27 mouse cellular contexts compared by ENCODE assay signal in the genomic region with DNA sequence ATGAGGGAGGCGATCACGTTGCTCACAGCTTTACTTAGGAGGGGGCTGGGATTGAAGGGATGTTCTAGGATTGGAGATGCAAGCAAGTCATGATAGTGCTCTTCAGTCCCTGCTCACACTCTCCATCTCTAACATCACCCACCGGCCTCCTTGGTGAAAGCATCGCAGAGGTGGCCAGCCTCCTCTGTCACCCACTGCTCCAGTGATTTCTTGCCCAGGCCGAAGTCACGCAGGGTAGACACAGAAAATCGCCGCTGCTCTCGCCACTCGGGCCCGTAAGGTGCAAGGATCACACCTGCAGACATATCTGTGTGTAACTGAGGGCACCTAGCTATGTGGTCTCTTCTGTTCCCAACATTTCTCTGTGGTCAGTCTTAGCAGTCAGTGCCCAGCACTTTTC. TPM values are rescaled to one million over a fixed set of nuclear protein-coding genes. Genes with fewer than 3 reads are reported as not detected.
DNase-seq lines count a peak whose midpoint lies in the region; ATAC-seq and TF ChIP-seq lines count a peak whose summit lies in the region.
"Had no signal": no experiment of that assay in that cellular context is flagged by ENCODE, and none has a peak within 500 bp of the region (broad histone marks: within the 10 kb centered on the region; RNA-seq: fewer than 3 reads in every experiment).

No protein-coding gene starts in this region.

- peak; percentile 73 for DNase-seq in heart, embryonic 10.5 days (ENCODE audit: low spot score)
- DNase-seq in heart, postnatal 36 days: no peak
- no peak for DNase-seq in liver, adult 2 months (ENCODE audit: extremely low read depth, low read depth, low spot score)
- DNase-seq in liver: no peak
- no peak for DNase-seq in liver, postnatal 0 days
- no peak for DNase-seq in stomach, postnatal 0 days (ENCODE audit: low spot score)
- DNase-seq in forebrain, embryonic 14.5 days (ENCODE audit: low spot score): no peak
- DNase-seq: adrenal gland, postnatal 10 days; cerebellum, adult 11 months; cerebellum, adult 8-10 months; cerebellum, postnatal 14 days; embryo, embryonic 11 days; gastrocnemius, postnatal 14 days had no signal

- no peak for ATAC-seq in liver, postnatal 0 days
- ATAC-seq in stomach, postnatal 0 days (ENCODE audit: low FRiP score, low TSS enrichment): no peak
- no peak for ATAC-seq in forebrain, embryonic 14.5 days
- ATAC-seq: forebrain, embryonic 16.5 days had no signal

- TF ChIP-seq POLR2A in liver, adult 2 months (IDR thresholded peaks at IDR 0.05; ENCODE audit: extremely low read depth, insufficient read depth, low read length): no peak

- 89% methylated on average over 11 of the region's 11 CpGs for WGBS in heart, embryonic 10.5 days
- 28% methylated on average over 11 of the region's 11 CpGs for WGBS in liver, adult 2 months
- WGBS in liver, postnatal 0 days (ENCODE audit: insufficient replicate concordance): 90% methylated on average over 11 of the region's 11 CpGs
- WGBS in stomach, postnatal 0 days: 88% methylated on average over 11 of the region's 11 CpGs
- 93% methylated on average over 11 of the region's 11 CpGs for WGBS in forebrain, embryonic 14.5 days

- H3K9me3 ChIP-seq in heart, embryonic 10.5 days: no peaks in the 10 kb centered on the region
- no peaks in the 10 kb centered on the region for H3K9me3 ChIP-seq in liver, postnatal 0 days (ENCODE audit: low read length)
- H3K9me3 ChIP-seq in stomach, postnatal 0 days (ENCODE audit: control insufficient read depth, low read length): no peaks in the 10 kb centered on the region
- H3K9me3 ChIP-seq in forebrain, embryonic 14.5 days (replicated peaks; ENCODE audit: control insufficient read depth, low read length): no peaks in the 10 kb centered on the region
- H3K9me3 ChIP-seq: embryonic facial prominence, embryonic 12.5 days; heart, embryonic 13.5 days; hindbrain, embryonic 13.5 days had no signal

- TF ChIP-seq CTCF in liver, adult 2 months (IDR thresholded peaks at IDR 0.05; ENCODE audit: low read depth, low read length): no peak
- TF ChIP-seq CTCF in liver, postnatal 0 days (IDR thresholded peaks at IDR 0.05; ENCODE audit: low read depth): no peak
- TF ChIP-seq CTCF in stomach, postnatal 0 days (IDR thresholded peaks at IDR 0.05; ENCODE audit: low read depth): no peak

- no peak overlapping the region for H3K27ac ChIP-seq in heart, embryonic 10.5 days
- peak overlapping the region; percentile 95 for H3K27ac ChIP-seq in liver, adult 2 months (replicated peaks; ENCODE audit: insufficient read depth, low read depth, low read length)
- H3K27ac ChIP-seq in liver, postnatal 0 days (ENCODE audit: low read depth): peak overlapping the region; percentile 97
- 0 out of 2 replicates have a peak overlapping the region, but pooled peaks have one; percentile 45 for H3K27ac ChIP-seq in stomach, postnatal 0 days (replicated peaks)
- H3K27ac ChIP-seq in forebrain, embryonic 14.5 days (ENCODE audit: low read depth, low read length): no peak overlapping the region
- H3K27ac ChIP-seq: embryonic facial prominence, embryonic 12.5 days; heart, embryonic 13.5 days; hindbrain, embryonic 13.5 days had no signal

- TF ChIP-seq EP300 in liver, postnatal 0 days (IDR thresholded peaks at IDR 0.05; ENCODE audit: low read depth): no peak
- TF ChIP-seq EP300 in stomach, postnatal 0 days (optimal IDR thresholded peaks at IDR 0.05): no peak

- H3K4me2 ChIP-seq in liver, postnatal 0 days (ENCODE audit: low read depth, low read length): peak overlapping the region; percentile 67
- H3K4me2 ChIP-seq in stomach, postnatal 0 days (replicated peaks; ENCODE audit: low read depth): no peak overlapping the region; the same call in none of the 2 replicates
- H3K4me2 ChIP-seq in forebrain, embryonic 14.5 days (ENCODE audit: low read length): no peak overlapping the region
- H3K4me2 ChIP-seq: embryonic facial prominence, embryonic 12.5 days; heart, embryonic 13.5 days; hindbrain, embryonic 13.5 days had no signal

- H3K4me3 ChIP-seq in heart, embryonic 10.5 days: no peak overlapping the region
- peak overlapping the region; percentile 82 for H3K4me3 ChIP-seq in liver, adult 2 months (ENCODE audit: insufficient read depth, low read depth, low read length)
- peak overlapping the region; percentile 49 for H3K4me3 ChIP-seq in liver, postnatal 0 days (ENCODE audit: low read depth, low read length)
- no peak overlapping the region for H3K4me3 ChIP-seq in stomach, postnatal 0 days (ENCODE audit: low read depth, low read length)
- no peak overlapping the region for H3K4me3 ChIP-seq in forebrain, embryonic 14.5 days (ENCODE audit: low read depth, low read length)
- H3K4me3 ChIP-seq: embryonic facial prominence, embryonic 12.5 days; heart, embryonic 13.5 days; hindbrain, embryonic 13.5 days had no signal

- peaks cover 13% of the 10 kb centered on the region for H3K79me2 ChIP-seq in liver, adult 2 months (ENCODE audit: control insufficient read depth, insufficient read depth, low read length)

- peak overlapping the region; percentile 84 for H3K9ac ChIP-seq in liver, adult 2 months (ENCODE audit: low read depth, low read length)
- H3K9ac ChIP-seq in liver, postnatal 0 days (replicated peaks): peak overlapping the region; percentile 68
- no peak overlapping the region; the same call in 1 of the 2 replicates for H3K9ac ChIP-seq in stomach, postnatal 0 days (ENCODE audit: low read length)
- no peak overlapping the region for H3K9ac ChIP-seq in forebrain, embryonic 14.5 days (ENCODE audit: low read length)
- H3K9ac ChIP-seq: embryonic facial prominence, embryonic 12.5 days; heart, embryonic 13.5 days; hindbrain, embryonic 13.5 days had no signal

- no peaks in the 10 kb centered on the region for H3K27me3 ChIP-seq in heart, embryonic 10.5 days (ENCODE audit: insufficient read depth, poor library complexity, severe bottlenecking)
- H3K27me3 ChIP-seq in liver, adult 2 months (ENCODE audit: control insufficient read depth, insufficient read depth, low read length): no peaks in the 10 kb centered on the region
- H3K27me3 ChIP-seq in liver, postnatal 0 days (ENCODE audit: insufficient read depth, low read length): no peaks in the 10 kb centered on the region
- no peaks in the 10 kb centered on the region for H3K27me3 ChIP-seq in stomach, postnatal 0 days (ENCODE audit: control insufficient read depth, insufficient read depth, low read length)
- no peaks in the 10 kb centered on the region for H3K27me3 ChIP-seq in forebrain, embryonic 14.5 days (replicated peaks; ENCODE audit: control insufficient read depth, insufficient read depth, low read length)
- H3K27me3 ChIP-seq: embryonic facial prominence, embryonic 12.5 days; heart, embryonic 13.5 days; hindbrain, embryonic 13.5 days had no signal

- no peaks in the 10 kb centered on the region for H3K4me1 ChIP-seq in heart, embryonic 10.5 days
- H3K4me1 ChIP-seq in liver, adult 2 months (ENCODE audit: control insufficient read depth, insufficient read depth, low read length): peaks cover 37% of the 10 kb centered on the region
- H3K4me1 ChIP-seq in liver, postnatal 0 days (ENCODE audit: insufficient read depth): peaks cover 11% of the 10 kb centered on the region; the same call in 1 of the 2 replicates
- no peaks in the 10 kb centered on the region for H3K4me1 ChIP-seq in stomach, postnatal 0 days (replicated peaks; ENCODE audit: control insufficient read depth, insufficient read depth)
- H3K4me1 ChIP-seq in forebrain, embryonic 14.5 days (ENCODE audit: control insufficient read depth, insufficient read depth, low read length): no peaks in the 10 kb centered on the region
- H3K4me1 ChIP-seq: embryonic facial prominence, embryonic 12.5 days; heart, embryonic 13.5 days; hindbrain, embryonic 13.5 days had no signal

- H3K36me3 ChIP-seq in heart, embryonic 10.5 days: no peaks in the 10 kb centered on the region
- peaks cover 27% of the 10 kb centered on the region for H3K36me3 ChIP-seq in liver, adult 2 months (ENCODE audit: control insufficient read depth, insufficient read depth, low read length)
- peaks cover 5% of the 10 kb centered on the region; the same call in 1 of the 2 replicates for H3K36me3 ChIP-seq in liver, postnatal 0 days (replicated peaks; ENCODE audit: insufficient read depth, low read length)
- no peaks in the 10 kb centered on the region for H3K36me3 ChIP-seq in stomach, postnatal 0 days (ENCODE audit: control insufficient read depth, insufficient read depth, low read length)
- no peaks in the 10 kb centered on the region for H3K36me3 ChIP-seq in forebrain, embryonic 14.5 days (ENCODE audit: control insufficient read depth, insufficient read depth, low read length)
- H3K36me3 ChIP-seq: embryonic facial prominence, embryonic 12.5 days; heart, embryonic 13.5 days; hindbrain, embryonic 13.5 days had no signal

- intact Hi-C loops in heart, postnatal 36 days (cut with DNase I): no loop called here

RNA-seq across cellular contexts. Expression of gene Cyp2d26, which starts 1.5 kb away (rescaled TPM):
- polyA plus RNA-seq in heart, embryonic 10.5 days (2016; fragmentation: Nextera tagmentation; extraction: Ambion mirVana): 0.08 TPM in 1 of 2 replicates, not detected in the other
- total RNA-seq in heart, postnatal 36 days (2021): not detected
- 1,175 and 1,183 TPM in 2 replicates for total RNA-seq in liver, adult 2 months (2014; rRNA removed)
- polyA plus RNA-seq in liver, adult 2 months (2012; rRNA removed): 1,819 and 2,020 TPM in 2 replicates
- 615 and 644 TPM in 2 replicates for polyA plus RNA-seq in liver, postnatal 0 days (2015; fragmentation: Nextera tagmentation; extraction: Ambion mirVana)
- 18.4 and 19.2 TPM in 2 replicates for polyA plus RNA-seq in stomach, postnatal 0 days (2015; fragmentation: Nextera tagmentation; extraction: Ambion mirVana)
- not detected in 2 replicates for polyA plus RNA-seq in forebrain, embryonic 14.5 days (2014; fragmentation: Nextera tagmentation; extraction: Ambion mirVana)
- total RNA-seq: common myeloid progenitor, adult 5-6 weeks; gastrocnemius, postnatal 14 days; heart, adult 8-10 months; hematopoietic stem cell, adult 5-6 weeks; MEL had no signal
- polyA plus RNA-seq: C2C12; embryonic facial prominence, embryonic 12.5 days; forebrain, embryonic 11.5 days; forebrain, embryonic 16.5 days; heart, embryonic 13.5 days; heart, postnatal 0 days; hindbrain, embryonic 13.5 days had no signal

RNA-seq across cellular contexts. Expression of gene Cyp2d40, which starts 28.6 kb away (rescaled TPM):
- not detected in 2 replicates for polyA plus RNA-seq in heart, embryonic 10.5 days (2016; fragmentation: Nextera tagmentation; extraction: Ambion mirVana)
- total RNA-seq in heart, postnatal 36 days (2021): not detected
- 44.7 and 107 TPM in 2 replicates for total RNA-seq in liver, adult 2 months (2014; rRNA removed)
- polyA plus RNA-seq in liver, adult 2 months (2012; rRNA removed): 144 and 145 TPM in 2 replicates
- 0.83 and 1.3 TPM in 2 replicates for polyA plus RNA-seq in liver, postnatal 0 days (2015; fragmentation: Nextera tagmentation; extraction: Ambion mirVana)
- not detected in 2 replicates for polyA plus RNA-seq in stomach, postnatal 0 days (2015; fragmentation: Nextera tagmentation; extraction: Ambion mirVana)
- polyA plus RNA-seq in forebrain, embryonic 14.5 days (2014; fragmentation: Nextera tagmentation; extraction: Ambion mirVana): not detected in 2 replicates
- total RNA-seq: common myeloid progenitor, adult 5-6 weeks; gastrocnemius, adult 18-20 months; gastrocnemius, postnatal 14 days; heart, adult 8-10 months; hematopoietic stem cell, adult 5-6 weeks; MEL had no signal
- polyA plus RNA-seq: C2C12; embryonic facial prominence, embryonic 12.5 days; forebrain, embryonic 11.5 days; forebrain, embryonic 16.5 days; frontal cortex, adult 2 months; gonadal fat pad, adult 2 months; heart, embryonic 13.5 days; heart, postnatal 0 days; hindbrain, embryonic 13.5 days had no signal

Comparison
In these comparisons a context has a peak if more than half of its experiments do, and no peak if none do; other contexts are left out.
1. RNA of gene Cyp2d40, which starts 28.6 kb away (polyA plus RNA-seq): 144 to 145 TPM in liver, adult 2 months; 0.83 to 1.3 TPM in liver, postnatal 0 days, not detected in heart, embryonic 10.5 days, not detected in stomach, postnatal 0 days and not detected in forebrain, embryonic 14.5 days; every median in the first group is over 10 times any median in the second.
2. H3K27ac ChIP-seq: peak in liver, adult 2 months (single experiment), liver, postnatal 0 days (single experiment) and stomach, postnatal 0 days (single experiment); none in heart, embryonic 10.5 days (single experiment) and forebrain, embryonic 14.5 days (single experiment).
3. H3K4me3 ChIP-seq: peak in liver, adult 2 months (single experiment) and liver, postnatal 0 days (single experiment); none in heart, embryonic 10.5 days (single experiment), stomach, postnatal 0 days (single experiment) and forebrain, embryonic 14.5 days (single experiment).
4. H3K9ac ChIP-seq: peak in liver, adult 2 months (single experiment) and liver, postnatal 0 days (single experiment); none in stomach, postnatal 0 days (single experiment) and forebrain, embryonic 14.5 days (single experiment).
5. RNA of gene Cyp2d26, which starts 1.5 kb away (polyA plus RNA-seq): 1,819 to 2,020 TPM in liver, adult 2 months and 615 to 644 TPM in liver, postnatal 0 days; 18.4 to 19.2 TPM in stomach, postnatal 0 days, 0.08 TPM in heart, embryonic 10.5 days and not detected in forebrain, embryonic 14.5 days; every median in the first group is over 10 times any median in the second.